Mouse (Mus musculus): ENCODE results near the gene Gm3558. TPM values are rescaled to one million over a fixed set of nuclear protein-coding genes. Genes with fewer than 3 reads are reported as not detected.
A peak's percentile ranks its signal among the peaks of the same experiment; 100 is the strongest.
"Not testable (repeated sequence)": the region's sequence is repeated elsewhere in the genome, so short reads cannot be mapped to it uniquely, and the experiment has no call there.

The Gm3558 gene
- 0.07 TPM in 1 of 2 replicates, not detected in the other for polyA plus RNA-seq (2015; fragmentation: Nextera tagmentation; extraction: Ambion mirVana)

DNA sequence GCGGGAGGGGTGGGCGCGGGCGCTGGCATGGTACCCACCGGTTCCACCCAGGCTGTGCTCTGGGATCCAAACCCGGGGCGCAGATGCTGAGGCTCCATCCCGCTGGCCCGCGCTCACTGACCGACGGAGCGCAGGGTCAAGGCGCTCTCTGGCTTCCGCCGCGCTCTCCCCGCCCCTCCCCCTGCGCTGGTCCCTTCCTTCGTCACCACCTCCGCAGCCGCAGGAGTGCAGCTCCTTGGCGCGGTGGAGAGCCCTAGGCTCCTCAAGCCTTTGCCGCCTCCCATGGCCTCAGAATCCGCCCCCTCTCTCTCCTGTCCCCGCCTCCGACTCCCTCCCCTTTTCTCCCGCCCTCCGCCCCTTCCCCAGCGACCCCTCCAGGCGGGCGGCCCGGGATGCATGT lies at the start of gene Gm3558:
TSS of gene Gm3558 (minus strand) at position 185 of the 400 bp plus-strand sequence.
- not testable (repeated sequence) for ATAC-seq (ENCODE audit: insufficient read depth)

GRCm38 (mm10) chr14:7595492-7595891 lies 27.1 kb upstream of the Gm3558 start, which contains the start of gene Gm10338:
Gene Gm10338, minus strand, starts transcription at chr14:7595592.
- H3K4me1 ChIP-seq (replicated peaks); H3K36me3 ChIP-seq (replicated peaks); H3K4me2 ChIP-seq; H3K4me3 ChIP-seq (replicated peaks); H3K9ac ChIP-seq; H3K9me3 ChIP-seq (replicated peaks); ATAC-seq (ENCODE audit: insufficient read depth); H3K27me3 ChIP-seq; H3K27ac ChIP-seq (replicated peaks): not testable (repeated sequence)
- no CpG with 5 or more reads among the region's 2 CpGs for WGBS (ENCODE audit: insufficient replicate concordance)

More for the DNA sequence above, at the start of gene Gm3558:
- H3K27ac ChIP-seq (replicated peaks); H3K4me3 ChIP-seq (replicated peaks); H3K27me3 ChIP-seq; H3K4me1 ChIP-seq (replicated peaks); H3K9me3 ChIP-seq (replicated peaks); H3K9ac ChIP-seq; H3K36me3 ChIP-seq (replicated peaks): not testable (repeated sequence)
- H3K4me2 ChIP-seq = peak within 1 kb of the TSS; percentile 33
- 0% methylated on average over 4 of the region's 34 CpGs for WGBS (ENCODE audit: insufficient replicate concordance)

DNA sequence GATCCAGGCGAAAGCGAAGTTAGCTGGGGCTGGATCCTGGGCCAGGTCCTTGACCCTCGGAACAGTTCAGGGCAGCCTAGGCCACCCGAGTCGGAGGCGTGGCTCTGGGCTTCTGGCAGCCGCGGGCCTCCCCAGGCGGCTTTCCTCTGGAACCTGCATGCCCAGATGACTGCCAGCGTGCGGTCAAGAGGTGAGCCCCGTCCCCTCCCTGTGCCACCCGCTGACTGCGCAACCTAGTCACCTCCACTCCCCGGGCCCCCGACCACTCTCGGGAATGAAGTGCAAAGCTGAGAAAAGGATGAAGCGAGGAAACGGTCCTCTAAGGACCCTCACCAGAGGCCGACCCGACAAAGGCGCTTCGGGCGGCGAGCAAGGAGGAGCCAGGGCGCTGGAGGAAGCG lies 476 bp downstream of the Gm3558 start:
- 1% methylated on average over 21 of the region's 27 CpGs for WGBS (ENCODE audit: insufficient replicate concordance)

DNA sequence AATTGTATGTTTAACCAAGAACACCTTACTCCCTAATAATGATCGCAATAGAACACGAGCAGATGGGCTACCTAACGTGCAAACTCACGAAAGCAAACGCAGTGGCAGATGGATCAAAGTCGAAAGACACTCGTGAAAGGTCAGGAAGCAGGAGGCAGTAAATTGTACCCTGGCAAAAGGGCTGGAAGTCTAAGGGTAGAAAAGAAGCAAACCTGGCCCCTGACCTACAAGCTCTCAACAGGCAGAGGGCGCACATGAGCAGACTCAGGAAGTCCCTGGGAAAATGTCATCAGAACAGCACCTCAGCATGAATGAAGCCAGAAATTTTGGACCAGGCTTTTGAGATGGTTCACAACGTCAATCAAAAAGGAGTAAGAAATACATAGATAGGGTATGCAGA lies 1.1 kb downstream of the Gm3558 start:
- not testable (repeated sequence) for H3K4me1 ChIP-seq (replicated peaks); ATAC-seq (ENCODE audit: insufficient read depth); H3K9ac ChIP-seq; H3K27ac ChIP-seq (replicated peaks); H3K9me3 ChIP-seq (replicated peaks); H3K27me3 ChIP-seq; H3K36me3 ChIP-seq (replicated peaks); H3K4me3 ChIP-seq (replicated peaks); H3K4me2 ChIP-seq
- 2% methylated on average over 7 of the region's 9 CpGs for WGBS (ENCODE audit: insufficient replicate concordance)

More for the DNA sequence above, 476 bp downstream of the Gm3558 start:
- not testable (repeated sequence) for H3K27me3 ChIP-seq; H3K4me1 ChIP-seq (replicated peaks); ATAC-seq (ENCODE audit: insufficient read depth); H3K9me3 ChIP-seq (replicated peaks); H3K9ac ChIP-seq; H3K27ac ChIP-seq (replicated peaks); H3K36me3 ChIP-seq (replicated peaks); H3K4me3 ChIP-seq (replicated peaks)
- peak overlapping the region; percentile 33 for H3K4me2 ChIP-seq

Other genes with a start within 250 kb of the Gm3558 start
- not detected in 2 replicates for gene Gm5797, start 236.2 kb downstream of the Gm3558 start, polyA plus RNA-seq (2015; fragmentation: Nextera tagmentation; extraction: Ambion mirVana)
- gene Gm8374, start 203.4 kb downstream of the Gm3558 start, polyA plus RNA-seq (2015; fragmentation: Nextera tagmentation; extraction: Ambion mirVana) = not detected in 2 replicates
- gene Gm3755, start 117.6 kb downstream of the Gm3558 start, polyA plus RNA-seq (2015; fragmentation: Nextera tagmentation; extraction: Ambion mirVana) = 0.12 TPM in 1 of 2 replicates, not detected in the other
- gene Gm3752, start 84.8 kb downstream of the Gm3558 start, polyA plus RNA-seq (2015; fragmentation: Nextera tagmentation; extraction: Ambion mirVana) = not detected in 2 replicates
- not detected in 2 replicates for gene Gm10338, start 27.0 kb upstream of the Gm3558 start, polyA plus RNA-seq (2015; fragmentation: Nextera tagmentation; extraction: Ambion mirVana)
- not detected in 2 replicates for gene Gm10128, start 75.4 kb upstream of the Gm3558 start, polyA plus RNA-seq (2015; fragmentation: Nextera tagmentation; extraction: Ambion mirVana)
- gene Gm26661, start 223.0 kb upstream of the Gm3558 start, polyA plus RNA-seq (2015; fragmentation: Nextera tagmentation; extraction: Ambion mirVana) = not detected in 2 replicates
- 3.6 and 4.2 TPM in 2 replicates for gene Flnb, start 249.4 kb upstream of the Gm3558 start, polyA plus RNA-seq (2015; fragmentation: Nextera tagmentation; extraction: Ambion mirVana)

Measured in liver, embryonic 15.5 days (tissue).